Mouse (Mus musculus): Measurements from ENCODE around the gene Olfr871. TPM values are rescaled to one million over a fixed set of nuclear protein-coding genes. Genes with fewer than 3 reads are reported as not detected.
"Not testable (repeated sequence)": the region's sequence is repeated elsewhere in the genome, so short reads cannot be mapped to it uniquely, and the experiment has no call there.

Olfr871 gene
- not detected in 2 replicates for polyA plus RNA-seq (2012; rRNA removed)

DNA sequence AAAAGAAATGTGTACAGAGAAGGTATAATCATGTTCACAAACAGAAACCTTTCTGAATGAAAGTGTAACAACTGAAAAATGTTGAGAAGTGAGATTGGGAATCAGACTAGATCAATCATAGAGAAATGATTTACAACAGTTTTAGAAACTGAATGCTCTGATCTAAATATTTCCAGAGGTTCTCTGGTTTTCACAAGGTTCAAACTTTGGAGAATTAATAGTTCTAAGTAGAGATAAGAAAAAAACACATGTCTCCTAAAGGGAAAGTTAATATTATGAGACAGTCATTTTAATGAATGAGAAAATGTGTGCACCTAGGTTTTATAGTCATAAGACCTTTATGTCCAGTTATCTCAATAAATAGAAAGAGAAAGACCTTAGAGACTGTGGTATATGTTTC lies at the start of gene Olfr871:
Olfr871 (plus strand) TSS at position 301 of the 400 bp plus-strand sequence.
- DNase-seq (ENCODE audit: low spot score): no peak

DNA sequence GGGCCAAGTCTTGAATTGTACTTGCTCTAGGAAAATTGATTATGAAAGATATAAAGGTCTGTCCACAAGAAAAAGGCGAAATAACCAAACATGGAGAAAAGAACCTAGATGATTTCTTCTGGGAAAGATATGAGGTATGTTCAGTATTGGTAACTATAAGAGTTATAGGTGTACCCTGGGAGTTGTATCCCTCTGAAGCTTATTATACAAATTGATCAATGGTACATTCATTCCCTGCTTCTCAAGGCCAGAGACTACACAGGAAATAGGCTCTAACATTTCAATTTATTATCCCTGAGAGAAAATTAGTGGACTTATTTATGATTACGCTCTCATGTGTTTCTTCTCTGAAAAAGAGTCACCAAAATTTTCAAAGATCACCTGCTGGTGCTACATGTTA lies 38.0 kb upstream of the Olfr871 start, which contains the start of gene Olfr870:
Olfr870 (minus strand) TSS at position 101 of the 400 bp plus-strand sequence.
- no peak for DNase-seq (ENCODE audit: low spot score)

DNA sequence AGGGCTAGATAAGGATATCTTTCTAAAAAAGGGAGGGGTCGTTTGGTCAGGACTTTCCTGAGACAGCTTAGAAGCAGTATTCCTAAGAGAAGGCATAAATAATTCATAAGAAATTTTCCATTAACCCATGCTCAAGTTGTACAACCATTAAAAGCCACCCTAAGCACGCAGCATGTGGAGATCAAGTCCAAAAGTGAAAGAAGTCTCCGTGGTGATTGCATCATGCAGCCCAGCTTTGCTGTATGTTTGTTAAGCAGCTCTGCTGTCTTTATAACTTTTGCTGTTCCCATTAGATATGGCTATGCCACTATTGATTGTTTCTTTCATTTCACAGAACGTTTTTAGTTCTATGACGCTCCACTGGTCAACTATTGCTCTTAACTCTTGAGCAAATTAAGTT lies 32.5 kb upstream of the Olfr871 start:
- DNase-seq (ENCODE audit: low spot score): no peak

DNA sequence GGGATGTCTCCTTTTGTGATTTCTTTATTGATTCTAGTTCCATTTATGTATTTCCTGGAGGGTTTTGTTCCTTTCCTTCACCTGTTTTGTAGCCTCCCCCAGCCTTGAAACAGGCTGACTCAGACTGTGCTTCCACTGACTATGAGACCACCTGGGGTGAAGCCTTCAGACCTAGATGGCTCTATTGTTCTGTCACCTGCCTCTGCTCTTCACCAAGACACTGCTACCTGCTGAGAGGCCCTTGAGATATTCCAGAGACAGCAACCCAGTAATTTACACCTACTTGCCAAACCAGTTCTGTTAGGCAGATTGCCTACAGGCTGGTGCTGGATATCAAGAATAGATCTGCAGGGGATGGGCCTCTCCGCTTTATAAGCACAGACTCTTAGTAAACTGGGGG lies 9.9 kb upstream of the Olfr871 start:
- no peak for DNase-seq (ENCODE audit: low spot score)

DNA sequence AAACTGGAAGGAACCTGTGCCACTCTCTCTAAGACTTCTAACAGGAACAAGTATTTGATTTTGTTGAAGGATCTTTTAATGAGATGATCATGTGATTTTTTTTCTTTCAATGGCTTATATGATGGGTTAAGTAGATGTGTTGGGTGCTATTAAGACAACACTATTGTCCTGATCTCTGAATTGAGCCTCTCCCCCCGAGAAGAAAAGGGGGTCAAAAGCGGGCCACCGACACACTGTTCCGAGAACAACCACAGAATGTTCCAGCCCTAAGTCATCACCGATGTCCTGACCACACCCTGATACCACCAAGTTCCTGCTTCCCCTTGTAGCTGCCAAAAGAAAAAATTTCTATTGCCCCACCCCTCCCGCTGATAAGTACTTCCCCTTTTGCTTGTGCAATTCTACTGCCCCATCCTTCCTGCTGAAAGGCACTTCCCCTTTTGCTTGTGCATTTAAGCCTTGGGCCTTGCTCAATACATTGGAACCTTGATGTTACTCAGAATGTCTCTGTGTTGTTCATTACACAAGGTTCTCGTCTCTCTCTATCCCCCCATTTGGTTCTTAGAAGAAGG lies 8.5 kb upstream of the Olfr871 start:
- not testable (repeated sequence) for DNase-seq (ENCODE audit: low spot score)

DNA sequence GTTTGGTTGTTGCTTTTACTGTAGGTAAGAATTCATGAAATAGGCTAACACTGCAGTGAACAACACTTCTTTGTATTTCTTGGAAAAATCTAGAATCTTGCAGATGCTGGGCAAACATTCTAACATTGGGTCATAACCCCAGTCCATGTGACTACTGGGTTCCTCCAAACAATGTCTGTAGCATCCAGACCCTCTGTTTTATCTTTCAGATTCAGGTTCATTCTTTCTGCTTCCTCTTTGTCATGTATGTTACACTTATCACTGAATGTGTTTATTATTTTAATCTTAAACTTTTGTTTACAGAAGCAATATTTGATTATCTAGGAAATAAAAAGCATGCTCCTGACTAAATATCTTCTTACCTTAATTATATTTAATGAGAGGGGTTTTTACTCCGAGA lies 1.2 kb upstream of the Olfr871 start:
- no peak for DNase-seq (ENCODE audit: low spot score)

DNA sequence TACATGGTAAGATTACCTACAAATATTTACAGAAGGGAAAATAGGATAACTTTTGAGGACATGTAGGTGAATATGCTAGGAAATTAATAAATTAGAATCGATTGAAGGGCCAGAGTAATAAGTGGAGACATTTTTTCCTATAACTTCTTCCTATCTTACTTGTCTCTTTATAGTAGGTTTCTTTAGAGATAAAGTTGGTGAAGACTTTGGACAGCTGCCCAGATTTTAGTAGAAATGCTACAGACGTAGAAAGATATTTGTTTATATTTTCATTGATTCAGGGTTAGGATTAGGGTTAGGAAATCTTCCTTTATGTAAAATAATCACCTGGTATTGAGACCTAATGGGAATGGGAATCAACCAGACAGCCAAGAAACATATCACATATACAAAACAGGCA lies 530 bp upstream of the Olfr871 start:
- no peak for DNase-seq (ENCODE audit: low spot score)

DNA sequence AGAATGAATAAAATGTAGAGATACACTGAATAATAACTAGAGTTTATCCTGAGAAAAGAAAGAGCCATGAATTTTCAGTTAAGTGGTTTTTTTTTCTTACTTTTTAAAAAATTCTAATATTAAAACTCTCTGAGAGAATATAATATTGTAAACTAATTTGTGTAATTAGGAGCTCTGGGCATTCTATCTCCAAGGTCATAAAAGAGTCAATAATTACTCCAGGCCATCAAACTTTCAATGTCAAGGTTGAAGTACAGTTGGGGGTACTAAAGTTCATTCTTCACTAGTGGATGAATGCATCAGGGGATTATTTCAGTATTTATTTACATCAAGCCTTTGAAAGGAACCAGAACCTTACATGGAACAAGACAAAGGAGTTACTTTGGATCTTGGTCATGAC lies 24.8 kb downstream of the Olfr871 start, which contains the start of gene Olfr872:
Olfr872 (plus strand) TSS at position 301 of the 400 bp plus-strand sequence.
- no peak for DNase-seq (ENCODE audit: low spot score)

DNA sequence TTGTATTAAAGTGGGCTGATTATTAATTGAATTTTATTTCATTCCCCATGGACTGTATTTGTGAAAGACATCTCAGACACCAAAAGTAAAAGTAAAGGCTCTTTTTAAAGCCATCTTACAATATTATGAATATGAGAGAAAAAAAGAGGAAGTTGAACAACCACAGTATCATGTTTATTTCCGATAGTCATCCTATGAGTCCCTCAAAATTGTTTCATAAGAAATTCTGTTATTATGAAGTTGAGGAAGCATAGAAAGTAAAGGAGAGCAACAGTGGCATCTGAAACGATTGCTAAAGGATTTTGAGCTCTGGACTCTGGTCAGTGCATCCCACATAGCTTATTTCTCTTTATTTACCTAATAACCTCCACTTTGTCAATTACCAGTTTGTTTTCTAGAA lies 25.4 kb downstream of the Olfr871 start:
- no peak for DNase-seq (ENCODE audit: low spot score)

Other genes with a start within 250 kb of the Olfr871 start
- not detected in 2 replicates for gene Olfr866, start 184.2 kb upstream of the Olfr871 start, polyA plus RNA-seq (2012; rRNA removed)
- not detected in 2 replicates for gene Olfr867, start 154.6 kb upstream of the Olfr871 start, polyA plus RNA-seq (2012; rRNA removed)
- not detected in 2 replicates for gene Olfr868, start 113.6 kb upstream of the Olfr871 start, polyA plus RNA-seq (2012; rRNA removed)
- not detected in 2 replicates for gene Olfr869, start 83.2 kb upstream of the Olfr871 start, polyA plus RNA-seq (2012; rRNA removed)
- not detected in 2 replicates for gene Olfr870, start 38.1 kb upstream of the Olfr871 start, polyA plus RNA-seq (2012; rRNA removed)
- gene Olfr872, start 24.9 kb downstream of the Olfr871 start, polyA plus RNA-seq (2012; rRNA removed): not detected in 2 replicates
- gene Olfr39, start 70.1 kb downstream of the Olfr871 start, polyA plus RNA-seq (2012; rRNA removed): not detected in 2 replicates
- gene Olfr873, start 86.3 kb downstream of the Olfr871 start, polyA plus RNA-seq (2012; rRNA removed): not detected in 2 replicates
- not detected in 2 replicates for gene Olfr18, start 123.9 kb downstream of the Olfr871 start, polyA plus RNA-seq (2012; rRNA removed)
- gene Zfp560, start 173.0 kb downstream of the Olfr871 start, polyA plus RNA-seq (2012; rRNA removed): 22.6 and 26.5 TPM in 2 replicates
- gene Zfp26, start 248.0 kb downstream of the Olfr871 start, polyA plus RNA-seq (2012; rRNA removed): 6.8 and 7.5 TPM in 2 replicates

All from urinary bladder, adult 2 months (tissue).